Mouse (Mus musculus) kidney, postnatal 36 days (tissue): Measurements from ENCODE around the gene Acoxl.

ENCODE experiments used
- DNase-seq, 2 experiments: peaks; one replicate each; pipeline ENCODE4 v3.0.0; 2021 to 2022; ENCODE audit warnings: mixed read lengths in 2 of 2

Acoxl gene

GRCm38 (mm10) chr2:127960579-127960978 is 121.9 kb downstream of the Acoxl start:
- no peak for DNase-seq

DNA sequence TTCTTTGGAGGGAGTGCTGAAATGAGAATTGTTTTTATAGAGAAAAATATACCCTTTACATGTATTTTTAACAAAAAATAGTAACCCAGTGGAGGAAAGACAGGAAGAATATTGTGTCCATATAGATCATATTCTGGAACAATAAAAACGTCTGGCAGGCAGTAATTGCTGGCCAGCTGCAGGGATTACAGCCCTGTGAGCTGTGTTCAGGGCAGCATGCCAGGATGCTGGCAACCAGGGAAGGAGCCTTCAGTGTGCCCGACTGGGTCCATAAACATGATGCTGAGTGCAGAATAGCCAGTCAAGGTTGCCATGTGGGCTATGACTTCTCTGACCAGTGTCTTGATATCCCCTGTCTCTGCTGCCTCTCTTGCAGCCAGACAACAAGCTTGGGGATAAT is 122.5 kb downstream of the Acoxl start:
- peak in 1 of 2 experiments; percentile 18 for DNase-seq

DNA sequence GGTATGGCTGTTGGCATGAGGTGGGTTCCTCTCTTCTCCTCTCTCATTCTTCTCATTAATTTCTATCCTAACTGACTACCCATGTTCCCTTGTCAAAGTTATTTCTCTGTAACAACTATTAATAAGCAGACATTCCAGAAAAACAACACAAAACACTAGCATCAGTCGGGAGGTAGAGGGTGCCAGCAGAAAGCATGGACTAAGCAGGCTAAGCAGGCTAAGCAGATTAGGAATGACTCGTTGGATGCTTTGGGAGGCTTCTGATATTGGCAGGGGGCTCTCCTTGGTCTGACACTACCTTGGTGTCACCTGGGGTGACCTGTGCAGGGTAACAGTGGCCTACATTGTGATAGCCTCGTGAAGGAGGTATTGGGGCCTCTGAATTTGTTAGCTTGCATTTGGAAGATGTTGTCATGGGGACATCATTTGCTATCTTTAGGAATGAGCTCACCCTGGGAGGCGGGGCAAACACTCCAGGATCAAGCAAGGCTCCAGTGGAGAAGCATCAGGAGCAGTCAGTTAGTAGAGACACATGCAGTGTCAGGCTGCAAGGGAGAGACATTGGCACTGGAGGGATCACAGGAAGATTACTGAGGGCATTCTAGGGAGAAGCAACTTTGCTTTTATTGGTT is 123.2 kb downstream of the Acoxl start:
- DNase-seq, result no peak

- DNase-seq, result no peak
These were observed 130.3 kb downstream of the Acoxl start for GRCm38 (mm10) chr2:127968944-127969343.

DNA sequence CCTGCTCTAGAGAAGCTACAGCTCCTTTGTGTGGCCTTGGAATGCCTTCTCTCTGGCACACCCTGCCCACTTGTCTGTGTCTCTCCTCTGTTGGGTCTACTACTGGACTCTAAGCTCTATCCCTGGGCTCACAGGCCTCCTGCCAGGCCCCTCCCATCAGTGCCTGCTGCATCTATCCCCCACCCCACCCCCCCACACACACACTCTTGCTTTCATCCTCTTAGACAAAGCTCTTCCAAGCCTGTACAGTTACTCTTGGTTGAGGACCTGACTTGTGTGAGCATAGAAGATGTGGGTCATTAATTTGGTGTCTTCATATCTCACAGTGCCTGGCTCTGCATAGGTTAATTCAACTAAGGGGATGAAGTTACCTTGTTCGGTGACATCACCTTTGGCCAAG is 137.6 kb downstream of the Acoxl start:
- no peak for DNase-seq

GRCm38 (mm10) chr2:127978601-127979230 is 140.0 kb downstream of the Acoxl start:
- no peak for DNase-seq

DNA sequence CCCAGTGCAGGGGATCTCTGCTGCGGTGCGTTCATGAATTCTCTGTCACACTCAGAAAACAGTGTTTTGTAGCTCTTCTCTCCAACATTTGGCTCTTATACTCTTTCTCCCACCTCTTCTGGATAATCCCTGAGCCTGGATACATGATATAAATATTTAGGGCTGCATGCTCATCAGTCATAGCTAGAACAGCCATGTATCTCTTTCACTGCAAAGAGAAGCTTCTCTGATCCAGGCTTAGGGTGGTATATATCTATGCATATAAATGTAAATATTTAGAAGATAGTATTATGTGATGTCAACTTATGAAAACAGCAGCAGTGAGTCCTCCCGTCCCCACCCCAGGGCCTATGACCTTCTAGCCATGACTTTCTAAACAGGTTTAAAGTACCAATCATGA is 143.9 kb downstream of the Acoxl start:
- no peak for DNase-seq

DNA sequence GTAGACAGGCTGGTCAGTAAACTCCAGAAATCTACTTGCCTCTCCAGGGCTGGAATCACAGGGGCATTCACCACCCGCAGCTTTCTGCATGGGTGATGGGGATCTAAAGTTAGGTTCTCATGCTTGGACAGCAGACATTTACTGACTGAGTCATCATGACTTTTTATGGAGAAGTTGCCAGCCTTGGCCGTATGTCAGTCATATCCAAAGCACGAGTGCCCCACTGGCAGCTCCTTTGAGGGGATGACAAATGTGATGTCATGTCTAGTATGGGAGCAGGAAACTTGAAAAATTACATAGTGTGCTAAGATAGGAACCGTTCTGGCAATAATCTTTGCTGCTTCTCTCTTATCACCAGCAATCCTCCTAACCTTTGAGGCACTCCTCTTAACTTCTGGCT is 144.6 kb downstream of the Acoxl start:
- DNase-seq, result no peak

DNA sequence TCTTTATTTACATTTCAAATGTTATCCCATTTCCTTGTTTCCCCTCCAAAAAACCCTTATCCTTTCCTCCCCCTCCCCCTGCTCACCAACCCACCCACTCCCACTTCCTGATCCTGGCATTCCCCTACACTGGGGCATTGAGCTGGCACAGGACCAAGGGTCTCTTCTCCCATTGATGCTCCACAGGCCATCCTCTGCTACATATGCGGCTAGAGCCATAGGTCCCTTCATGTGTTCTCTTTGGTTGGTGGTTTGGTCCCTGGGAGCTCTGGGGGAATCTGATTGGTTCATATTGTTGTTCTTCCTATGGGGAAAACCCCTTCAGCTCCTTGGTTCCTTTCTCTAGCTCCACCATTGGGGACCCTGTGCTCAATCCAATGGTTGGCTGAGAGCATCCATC is 145.3 kb downstream of the Acoxl start:
- no peak for DNase-seq

GRCm38 (mm10) chr2:127987706-127988105 is 149.0 kb downstream of the Acoxl start:
- DNase-seq, result no peak

- peak; percentile 18 to 37 for DNase-seq
These were observed 152.3 kb downstream of the Acoxl start for GRCm38 (mm10) chr2:127990856-127991479.

GRCm38 (mm10) chr2:127991656-127992055 is 153.0 kb downstream of the Acoxl start:
- no peak for DNase-seq

DNA sequence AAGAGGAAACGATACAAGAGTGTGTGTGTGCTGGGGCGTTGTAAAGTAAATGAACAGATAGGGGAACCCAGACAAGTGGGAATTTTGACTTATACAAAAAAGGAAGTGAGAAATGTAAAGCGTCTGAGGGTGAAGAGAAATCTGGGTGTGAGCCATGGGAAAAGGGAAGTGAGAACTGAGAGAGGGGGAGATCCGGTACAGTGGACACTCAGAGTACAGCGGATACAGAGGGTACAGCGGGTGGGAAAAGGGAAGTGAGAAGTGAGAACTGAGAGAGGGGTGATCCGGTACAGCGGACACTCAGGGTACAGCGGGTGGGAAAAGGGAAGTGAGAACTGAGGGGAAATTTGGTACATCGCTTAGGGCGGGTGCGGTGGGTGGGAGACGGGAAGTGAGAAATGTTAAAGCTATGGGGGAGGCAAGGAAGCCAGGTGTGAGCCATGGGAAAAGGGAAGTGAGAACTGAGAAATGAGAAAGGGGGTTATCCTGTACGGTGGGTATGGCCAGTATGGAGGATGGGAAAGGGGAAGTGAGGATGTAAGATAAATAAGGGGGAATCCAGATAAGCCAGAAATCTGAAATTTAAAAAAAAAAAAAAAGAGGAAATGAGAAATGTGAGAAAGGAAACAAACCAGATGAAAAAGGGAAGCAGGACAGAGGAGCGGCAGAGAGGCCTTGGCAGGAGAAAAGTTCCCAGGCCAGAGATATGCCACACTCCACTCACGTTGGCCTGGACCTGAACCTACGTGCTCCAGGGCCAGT is 170.2 kb downstream of the Acoxl start:
- DNase-seq, result no peak

- no peak for DNase-seq
These were observed 175.9 kb downstream of the Acoxl start for GRCm38 (mm10) chr2:128014613-128015012.

DNA sequence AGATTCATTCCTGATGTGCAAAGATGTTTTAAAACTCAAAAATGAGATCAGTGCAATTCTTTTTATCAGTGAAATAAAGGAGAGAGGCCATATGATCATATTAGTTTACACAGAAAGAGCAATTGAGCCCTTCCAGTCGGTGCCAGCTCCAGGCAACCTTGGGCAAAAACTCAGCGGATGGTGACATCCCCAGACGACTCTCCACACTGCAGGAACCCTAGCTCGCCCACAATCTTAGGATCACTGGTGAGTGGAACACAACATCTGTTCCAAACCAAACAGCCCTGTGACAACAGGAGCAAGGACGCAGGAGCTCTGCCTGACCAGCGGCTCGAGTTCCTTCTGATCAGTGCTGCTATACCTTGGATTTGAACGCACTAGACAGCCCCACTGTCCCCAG is 176.9 kb downstream of the Acoxl start:
- DNase-seq, result no peak

DNA sequence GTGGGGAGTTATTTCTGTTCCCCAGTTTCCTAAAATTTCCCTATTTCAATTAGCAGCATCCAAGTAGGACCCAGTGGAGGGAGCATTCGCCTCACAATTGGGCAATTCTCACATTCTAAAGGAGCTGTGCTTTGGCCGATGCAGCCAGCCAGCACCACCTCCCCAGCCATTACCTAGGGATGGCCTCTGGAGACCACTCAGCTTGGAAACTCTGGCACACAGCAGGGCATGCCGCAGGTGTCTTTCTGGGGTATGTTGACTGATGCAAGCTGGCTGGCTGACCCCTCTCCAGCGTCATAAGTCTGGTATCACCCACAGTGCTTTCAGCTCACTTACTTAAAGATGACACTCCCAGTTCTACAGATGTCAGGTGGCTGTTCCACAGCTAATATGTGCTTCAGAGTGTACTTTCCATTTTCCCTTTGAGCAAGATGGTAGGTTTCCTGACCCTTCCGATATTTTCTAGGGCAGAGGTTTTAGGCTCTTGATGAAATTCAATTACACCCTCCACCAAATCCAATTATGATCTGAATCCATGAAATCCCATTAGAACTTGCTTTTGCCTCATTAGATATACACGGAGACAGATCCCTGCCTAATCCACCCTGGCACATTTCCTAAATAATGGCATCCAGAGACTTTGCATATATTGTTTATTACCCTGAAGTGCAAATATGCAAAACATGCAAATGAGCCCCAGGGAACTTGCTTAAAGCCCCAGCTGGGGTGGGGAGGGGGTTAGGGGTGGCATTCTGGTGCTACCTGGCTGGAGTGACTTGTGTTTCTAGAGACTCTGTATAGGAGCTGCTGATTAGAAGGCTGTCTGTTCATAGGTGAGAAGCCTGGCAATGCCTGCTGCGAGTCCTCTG is 181.6 kb downstream of the Acoxl start:
- DNase-seq, result no peak

DNA sequence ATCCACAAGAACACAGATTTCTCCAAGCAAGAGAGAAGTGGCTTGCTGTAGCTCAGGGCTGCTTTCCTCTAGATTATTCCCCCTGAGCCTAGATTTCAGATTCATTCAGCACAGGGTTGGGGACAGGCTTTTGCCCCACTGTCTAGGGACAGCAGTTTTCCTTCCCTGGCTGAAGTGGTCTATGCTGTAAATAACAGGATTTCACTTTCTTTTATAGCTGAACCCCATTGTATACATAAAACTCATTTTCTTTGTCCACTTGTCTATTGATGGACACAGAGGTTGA is 182.2 kb downstream of the Acoxl start:
- no peak for DNase-seq

- no peak for DNase-seq
These were observed 185.2 kb downstream of the Acoxl start for GRCm38 (mm10) chr2:128023855-128024254.

DNA sequence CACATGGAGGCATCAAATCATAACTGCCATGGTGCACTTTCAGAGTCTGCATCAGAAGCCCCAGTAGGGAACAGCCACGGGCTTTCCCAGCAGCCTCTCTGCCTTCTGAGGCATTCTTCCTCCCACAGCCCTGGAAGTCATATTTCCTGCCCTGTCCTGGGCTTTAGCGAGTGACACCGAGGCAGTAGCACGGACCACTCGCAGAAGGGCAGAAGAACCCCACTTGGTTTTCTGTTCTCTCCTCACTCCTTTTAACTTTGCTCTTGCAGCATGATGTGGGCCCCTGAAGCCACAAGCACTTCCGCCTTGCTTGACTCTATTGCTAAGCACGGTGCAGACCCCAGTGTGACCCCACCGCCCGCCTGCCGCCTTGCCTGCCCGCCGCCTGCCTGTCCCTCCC is 189.0 kb downstream of the Acoxl start:
- no peak for DNase-seq

DNA sequence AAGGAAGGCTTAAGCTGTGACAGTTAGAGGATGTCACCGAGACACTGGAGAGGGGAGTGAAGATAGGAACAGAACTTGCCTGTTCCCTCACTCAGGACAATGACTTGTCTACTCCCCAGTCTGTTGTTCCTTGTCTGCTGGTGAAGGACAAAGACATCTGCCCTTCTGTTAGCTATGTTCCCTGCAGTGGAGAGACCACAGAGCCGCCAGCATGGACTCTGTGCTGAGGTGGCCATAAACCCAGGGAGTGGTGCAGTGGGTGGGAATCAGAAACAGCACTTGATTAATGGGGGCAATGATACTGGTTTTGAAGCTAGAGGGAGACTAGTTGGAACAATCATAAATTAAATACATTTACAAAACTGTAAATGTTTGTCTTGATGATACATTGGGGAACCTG is 191.3 kb downstream of the Acoxl start:
- DNase-seq, result no peak

GRCm38 (mm10) chr2:128032111-128032510 is 193.4 kb downstream of the Acoxl start:
- no peak for DNase-seq

DNA sequence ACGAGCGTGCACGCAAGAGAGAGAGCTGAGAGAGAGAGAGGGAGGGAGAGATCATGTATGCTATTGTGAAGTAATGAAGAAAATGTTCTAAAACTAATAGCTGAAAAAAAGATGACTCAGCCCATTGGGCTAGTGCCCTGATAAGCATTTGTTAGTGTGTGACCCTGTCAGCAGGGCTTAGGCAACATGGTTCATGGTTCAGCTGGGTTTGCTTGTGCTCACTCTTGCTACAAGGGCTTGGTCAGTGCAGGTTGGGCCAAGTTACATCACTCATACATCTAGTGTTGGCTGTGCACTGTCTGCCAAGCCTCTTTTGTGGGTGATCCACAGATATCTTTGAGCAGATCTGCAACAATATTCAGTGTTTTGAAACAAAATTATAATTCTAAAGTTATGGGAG is 194.8 kb downstream of the Acoxl start:
- no peak for DNase-seq

DNA sequence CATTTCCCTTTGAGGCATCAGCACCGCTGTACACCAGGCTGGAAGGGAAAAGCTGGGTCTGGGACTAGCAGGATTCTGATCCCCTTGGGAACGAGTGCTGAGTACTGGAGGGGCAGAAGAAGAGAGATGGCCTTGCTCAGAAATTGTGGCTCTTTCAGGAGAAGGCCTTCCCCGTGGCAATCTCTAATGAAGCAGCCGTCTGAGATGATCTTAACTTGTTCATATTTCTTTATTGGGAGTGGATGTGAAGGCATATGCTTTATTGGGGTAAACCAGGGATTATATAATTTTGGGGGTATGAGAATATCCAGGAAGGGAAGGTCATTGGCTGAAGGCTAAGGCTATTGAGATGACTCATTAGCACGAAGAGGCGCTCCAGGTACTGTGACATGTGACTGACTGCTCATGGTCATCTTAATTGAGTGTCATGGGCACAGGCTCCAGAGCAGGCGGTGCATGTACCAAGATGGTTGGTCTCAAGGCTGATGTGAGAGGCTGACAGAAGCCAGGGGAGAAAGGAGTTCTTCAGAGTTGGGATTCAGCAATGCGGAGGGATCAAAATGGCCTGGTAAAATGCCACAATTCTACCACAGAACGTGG is 195.5 kb downstream of the Acoxl start:
- no peak for DNase-seq
